Mouse (Mus musculus): ENCODE data around the gene Cdon. TPM values are rescaled to one million over a fixed set of nuclear protein-coding genes. Genes with fewer than 3 reads are reported as not detected.

The Cdon gene
- total and polyA plus RNA-seq, 3 experiments, result 1.8 to 2.9 (median 2.3) TPM

GRCm38 (mm10) chr9:35508234-35508633, 87.3 kb downstream of the Cdon start:
- DNase-seq (ENCODE audit: extremely low read depth), result no peak
- Histone ChIP-seq H3K9me3 (replicated peaks; ENCODE audit: low read length) (no peaks in the 10 kb centered on the region), H3K4me2 (ENCODE audit: insufficient read depth, low read depth, poor library complexity, severe bottlenecking) (no peak overlapping the region), H3K79me2 (replicated peaks; ENCODE audit: control insufficient read depth, extremely low read depth, insufficient read depth, poor library complexity, severe bottlenecking) (no peaks in the 10 kb centered on the region), H3K27me3 (replicated peaks) (peaks cover 5% of the 10 kb centered on the region), H3K36me3 (replicated peaks in 1 of 2; ENCODE audit: control insufficient read depth in 1 of 2, insufficient read depth in 1 of 2, low read length in 1 of 2) (peaks cover under 1% of the 10 kb centered on the region in 2 experiments), H3K9ac (ENCODE audit: insufficient read depth, low read depth) (no peak overlapping the region), H3K4me3 (replicated peaks in 1 of 3; ENCODE audit: low read depth in 2 of 3, low read length in 2 of 3, poor library complexity in 1 of 3) (no peak overlapping the region), H3K4me1 (ENCODE audit: control insufficient read depth in 1 of 2, insufficient read depth in 2 of 2) (peaks cover 0 to 2% of the 10 kb centered on the region in 2 experiments; a peak in 1 of 4 replicates), H3K27ac (ENCODE audit: insufficient read depth, low read depth) (no peak overlapping the region)
- in situ Hi-C loops (cut with MboI; ENCODE audit: low pct_ligation_motif_present, low pct_unique_long_range_greater_than_20kb, low sequenced_read_pairs) (no loop called here), dilution Hi-C loops (cut with MboI; ENCODE audit: extremely low pct_ligation_motif_present, extremely low pct_unique_long_range_greater_than_20kb, low sequenced_read_pairs) (no loop called here)
- TF ChIP-seq POLR2AphosphoS2 (IDR thresholded peaks at IDR 0.05; ENCODE audit: low read depth, low read length) (no peak), SIN3A (IDR thresholded peaks at IDR 0.05; ENCODE audit: low read length) (no peak), MAX (IDR thresholded peaks at IDR 0.05; ENCODE audit: low read length) (no peak), POLR2A (IDR thresholded peaks at IDR 0.05; ENCODE audit: low read depth, low read length) (no peak), CHD1 (IDR thresholded peaks at IDR 0.05; ENCODE audit: low read depth, low read length) (no peak), CTCF (conservative IDR thresholded peaks at IDR 0.05 in 1 of 2, IDR thresholded peaks at IDR 0.05 in 1 of 2; ENCODE audit: low read depth in 2 of 2, low read length in 2 of 2) (no peak), KAT2A (IDR thresholded peaks at IDR 0.05; ENCODE audit: insufficient replicate concordance, low read length) (no peak), NRF1 (IDR thresholded peaks at IDR 0.05; ENCODE audit: low read depth, low read length) (no peak), ZKSCAN1 (IDR thresholded peaks at IDR 0.05; ENCODE audit: borderline replicate concordance, low read depth, low read length) (no peak), ETS1 (conservative IDR thresholded peaks at IDR 0.05; ENCODE audit: low read depth, low read length) (no peak), ZC3H11A (IDR thresholded peaks at IDR 0.05; ENCODE audit: low read depth, low read length) (no peak), MEF2A (IDR thresholded peaks at IDR 0.05; ENCODE audit: borderline replicate concordance, low read depth, low read length) (no peak), SMC3 (IDR thresholded peaks at IDR 0.05; ENCODE audit: low read depth, low read length) (no peak)

GRCm38 (mm10) chr9:35513900-35514299, 93.0 kb downstream of the Cdon start:
- DNase-seq (ENCODE audit: extremely low read depth), result no peak
- Histone ChIP-seq H3K79me2 (replicated peaks; ENCODE audit: control insufficient read depth, extremely low read depth, insufficient read depth, poor library complexity, severe bottlenecking) (no peaks in the 10 kb centered on the region), H3K4me2 (ENCODE audit: insufficient read depth, low read depth, poor library complexity, severe bottlenecking) (no peak overlapping the region), H3K9me3 (replicated peaks; ENCODE audit: low read length) (no peaks in the 10 kb centered on the region), H3K36me3 (replicated peaks in 1 of 2; ENCODE audit: control insufficient read depth in 1 of 2, insufficient read depth in 1 of 2, low read length in 1 of 2) (no peaks in the 10 kb centered on the region), H3K4me1 (ENCODE audit: control insufficient read depth in 1 of 2, insufficient read depth in 2 of 2) (peaks cover 0 to 2% of the 10 kb centered on the region in 2 experiments; a peak in 1 of 4 replicates), H3K27ac (ENCODE audit: insufficient read depth, low read depth) (no peak overlapping the region), H3K9ac (ENCODE audit: insufficient read depth, low read depth) (no peak overlapping the region), H3K27me3 (replicated peaks) (peaks cover 5% of the 10 kb centered on the region), H3K4me3 (replicated peaks in 1 of 3; ENCODE audit: low read depth in 2 of 3, low read length in 2 of 3, poor library complexity in 1 of 3) (no peak overlapping the region)
- dilution Hi-C loops (cut with MboI; ENCODE audit: extremely low pct_ligation_motif_present, extremely low pct_unique_long_range_greater_than_20kb, low sequenced_read_pairs), result no loop called here
- TF ChIP-seq POLR2AphosphoS2 (IDR thresholded peaks at IDR 0.05; ENCODE audit: low read depth, low read length), result no peak
- no peak for TF ChIP-seq SMC3 (IDR thresholded peaks at IDR 0.05; ENCODE audit: low read depth, low read length)
- TF ChIP-seq CHD1 (IDR thresholded peaks at IDR 0.05; ENCODE audit: low read depth, low read length), result no peak
- TF ChIP-seq ZKSCAN1 (IDR thresholded peaks at IDR 0.05; ENCODE audit: borderline replicate concordance, low read depth, low read length), result no peak
- TF ChIP-seq USF1 (IDR thresholded peaks at IDR 0.05; ENCODE audit: low read depth, low read length), result no peak
- no peak for TF ChIP-seq EP300 (IDR thresholded peaks at IDR 0.05; ENCODE audit: low read length)
- no peak for TF ChIP-seq ELF1 (IDR thresholded peaks at IDR 0.05; ENCODE audit: low read depth, low read length)
- no peak for TF ChIP-seq MEF2A (IDR thresholded peaks at IDR 0.05; ENCODE audit: borderline replicate concordance, low read depth, low read length)
- no peak for TF ChIP-seq JUN (IDR thresholded peaks at IDR 0.05; ENCODE audit: insufficient read depth, low read depth, low read length)
- TF ChIP-seq ZMIZ1 (IDR thresholded peaks at IDR 0.05; ENCODE audit: low read depth, low read length), result no peak
- TF ChIP-seq KAT2A (IDR thresholded peaks at IDR 0.05; ENCODE audit: insufficient replicate concordance, low read length), result no peak
- TF ChIP-seq ETS1 (conservative IDR thresholded peaks at IDR 0.05; ENCODE audit: low read depth, low read length), result no peak
- TF ChIP-seq MAZ (IDR thresholded peaks at IDR 0.05; ENCODE audit: low read depth, low read length), result no peak
- no peak for TF ChIP-seq MAFK (IDR thresholded peaks at IDR 0.05; ENCODE audit: insufficient replicate concordance, low read length)
- TF ChIP-seq USF2 (conservative IDR thresholded peaks at IDR 0.05; ENCODE audit: low read depth, low read length), result no peak
- TF ChIP-seq JUND (conservative IDR thresholded peaks at IDR 0.05; ENCODE audit: low read depth, low read length), result no peak
- in situ Hi-C loops (cut with MboI; ENCODE audit: low pct_ligation_motif_present, low pct_unique_long_range_greater_than_20kb, low sequenced_read_pairs), result no loop called here

Measured in CH12.LX (cell line).